Comparison of ENCODE assay signal across 8 mouse cellular contexts in genomic region chr14:26638708-26639084, GRCm38 (mm10). TPM values are rescaled to one million over a fixed set of nuclear protein-coding genes. Genes with fewer than 3 reads are reported as not detected.
DNase-seq lines count a peak whose midpoint lies in the region; ATAC-seq and TF ChIP-seq lines count a peak whose summit lies in the region.

No protein-coding gene starts in this region.

- no peak for TF ChIP-seq RAD21 in CH12.LX (IDR thresholded peaks at IDR 0.05; ENCODE audit: low read depth, low read length)

- 2% methylated on average over 16 of the region's 16 CpGs for WGBS in forebrain, embryonic 12.5 days
- under 1% methylated on average over 16 of the region's 16 CpGs for WGBS in heart, postnatal 0 days
- WGBS in lung, embryonic 15.5 days: under 1% methylated on average over 16 of the region's 16 CpGs

- peak overlapping the region; percentile 65 to 95 (median 84) for H3K4me3 ChIP-seq in CH12.LX (replicated peaks in 1 of 3; ENCODE audit: low read depth in 2 of 3, low read length in 2 of 3, poor library complexity in 1 of 3)
- H3K4me3 ChIP-seq in bone marrow macrophage, adult 2 months (ENCODE audit: insufficient read depth, low read length): peak overlapping the region; percentile 92
- H3K4me3 ChIP-seq in forebrain, embryonic 12.5 days (replicated peaks): peak overlapping the region; percentile 91
- peak overlapping the region; percentile 96 for H3K4me3 ChIP-seq in heart, postnatal 0 days (ENCODE audit: low read depth, low read length)
- H3K4me3 ChIP-seq in lung, embryonic 15.5 days: peak overlapping the region; percentile 91

- peaks cover 53% of the 10 kb centered on the region for H3K79me2 ChIP-seq in CH12.LX (replicated peaks; ENCODE audit: control insufficient read depth, extremely low read depth, insufficient read depth, poor library complexity, severe bottlenecking)

- no peak for TF ChIP-seq POLR2A in CH12.LX (IDR thresholded peaks at IDR 0.05; ENCODE audit: low read depth, low read length)
- no peak for TF ChIP-seq POLR2A in bone marrow macrophage, adult 2 months (IDR thresholded peaks at IDR 0.05; ENCODE audit: borderline replicate concordance, low read depth, low read length)

- H3K4me2 ChIP-seq in CH12.LX (ENCODE audit: insufficient read depth, low read depth, poor library complexity, severe bottlenecking): no peak overlapping the region
- H3K4me2 ChIP-seq in forebrain, embryonic 12.5 days: peak overlapping the region; percentile 78
- H3K4me2 ChIP-seq in heart, postnatal 0 days (ENCODE audit: low read depth, low read length): peak overlapping the region; percentile 85
- H3K4me2 ChIP-seq in lung, embryonic 15.5 days: peak overlapping the region; percentile 70

- H3K27ac ChIP-seq in CH12.LX (ENCODE audit: insufficient read depth, low read depth): peak overlapping the region; percentile 67
- peak overlapping the region; percentile 84 for H3K27ac ChIP-seq in bone marrow macrophage, adult 2 months (ENCODE audit: insufficient read depth, low read depth, low read length)
- peak overlapping the region; percentile 96 for H3K27ac ChIP-seq in forebrain, embryonic 12.5 days
- peak overlapping the region; percentile 96 for H3K27ac ChIP-seq in heart, postnatal 0 days (ENCODE audit: low read depth)
- H3K27ac ChIP-seq in lung, embryonic 15.5 days: peak overlapping the region; percentile 95

- no peaks in the 10 kb centered on the region for H3K27me3 ChIP-seq in CH12.LX (replicated peaks)
- no peaks in the 10 kb centered on the region for H3K27me3 ChIP-seq in forebrain, embryonic 12.5 days
- no peaks in the 10 kb centered on the region for H3K27me3 ChIP-seq in heart, postnatal 0 days (ENCODE audit: control insufficient read depth, insufficient read depth, low read length)
- H3K27me3 ChIP-seq in lung, embryonic 15.5 days: no peaks in the 10 kb centered on the region

- TF ChIP-seq CTCF in CH12.LX (conservative IDR thresholded peaks at IDR 0.05 in 1 of 2, IDR thresholded peaks at IDR 0.05 in 1 of 2; ENCODE audit: low read depth in 2 of 2, low read length in 2 of 2): no peak
- no peak for TF ChIP-seq CTCF in bone marrow macrophage, adult 2 months (IDR thresholded peaks at IDR 0.05; ENCODE audit: low read depth, low read length)
- TF ChIP-seq CTCF in heart, postnatal 0 days (IDR thresholded peaks at IDR 0.05; ENCODE audit: low read depth): no peak

- no peak for TF ChIP-seq EP300 in CH12.LX (IDR thresholded peaks at IDR 0.05; ENCODE audit: low read length)
- no peak for TF ChIP-seq EP300 in heart, postnatal 0 days (IDR thresholded peaks at IDR 0.05; ENCODE audit: low read depth)

- dilution Hi-C loops in CH12.LX (cut with MboI; ENCODE audit: extremely low pct_ligation_motif_present, extremely low pct_unique_long_range_greater_than_20kb, low sequenced_read_pairs): no loop called here

- ATAC-seq in forebrain, embryonic 12.5 days (ENCODE audit: low FRiP score): peak; percentile 44; the same call in 1 of the 2 replicates
- ATAC-seq in heart, postnatal 0 days (ENCODE audit: insufficient read depth, low read depth): peak; percentile 34
- peak; percentile 55; the same call in 1 of the 2 replicates for ATAC-seq in lung, embryonic 15.5 days (ENCODE audit: borderline replicate concordance, extremely low read depth, low FRiP score, low TSS enrichment)
- ATAC-seq in neutrophil, adult 5-6 weeks (ENCODE audit: extremely low read depth, insufficient number of reproducible peaks, low FRiP score, poor library complexity, severe bottlenecking): peak; percentile 37

- in situ Hi-C loops in CH12.LX (cut with MboI; ENCODE audit: low pct_ligation_motif_present, low pct_unique_long_range_greater_than_20kb, low sequenced_read_pairs): no loop called here

- peaks cover 0 to 2% of the 10 kb centered on the region in 2 experiments for H3K36me3 ChIP-seq in CH12.LX (replicated peaks in 1 of 2; ENCODE audit: control insufficient read depth in 1 of 2, insufficient read depth in 1 of 2, low read length in 1 of 2)
- no peaks in the 10 kb centered on the region for H3K36me3 ChIP-seq in forebrain, embryonic 12.5 days (replicated peaks)
- no peaks in the 10 kb centered on the region for H3K36me3 ChIP-seq in heart, postnatal 0 days (replicated peaks; ENCODE audit: control insufficient read depth, insufficient read depth, low read length)
- no peaks in the 10 kb centered on the region for H3K36me3 ChIP-seq in lung, embryonic 15.5 days

- DNase-seq in CH12.LX (ENCODE audit: extremely low read depth): peak; percentile 52
- peak; percentile 70 for DNase-seq in heart, postnatal 0 days (ENCODE audit: low spot score)
- peak; percentile 65 to 85 for DNase-seq in kidney, postnatal 25 days
- peak; percentile 39 to 42 for DNase-seq in thymus, adult 18-20 months

- H3K9me3 ChIP-seq in CH12.LX (replicated peaks; ENCODE audit: low read length): no peaks in the 10 kb centered on the region
- H3K9me3 ChIP-seq in forebrain, embryonic 12.5 days: no peaks in the 10 kb centered on the region
- H3K9me3 ChIP-seq in heart, postnatal 0 days (replicated peaks; ENCODE audit: control insufficient read depth, low read length): no peaks in the 10 kb centered on the region
- H3K9me3 ChIP-seq in lung, embryonic 15.5 days: no peaks in the 10 kb centered on the region

- H3K4me1 ChIP-seq in CH12.LX (ENCODE audit: control insufficient read depth in 1 of 2, insufficient read depth in 2 of 2): peaks cover 2 to 35% of the 10 kb centered on the region in 2 experiments; a peak in 3 of 4 replicates
- H3K4me1 ChIP-seq in bone marrow macrophage, adult 2 months (ENCODE audit: control insufficient read depth, insufficient read depth, low read length): peaks cover 9% of the 10 kb centered on the region
- peaks cover 16% of the 10 kb centered on the region for H3K4me1 ChIP-seq in forebrain, embryonic 12.5 days
- H3K4me1 ChIP-seq in heart, postnatal 0 days (ENCODE audit: control insufficient read depth, insufficient read depth): peaks cover 28% of the 10 kb centered on the region
- H3K4me1 ChIP-seq in lung, embryonic 15.5 days: peaks cover 19% of the 10 kb centered on the region

- peak overlapping the region; percentile 85 for H3K9ac ChIP-seq in CH12.LX (ENCODE audit: insufficient read depth, low read depth)
- H3K9ac ChIP-seq in forebrain, embryonic 12.5 days: peak overlapping the region; percentile 92
- peak overlapping the region; percentile 99 for H3K9ac ChIP-seq in heart, postnatal 0 days (replicated peaks; ENCODE audit: low read depth, low read length)
- peak overlapping the region; percentile 94 for H3K9ac ChIP-seq in lung, embryonic 15.5 days

TF ChIP-seq in CH12.LX, 34 proteins besides CTCF, POLR2A, EP300 and RAD21:
- 0 out of 2 replicates have a peak, but pooled peaks have one; percentile 36 for TF ChIP-seq ELF1 (IDR thresholded peaks at IDR 0.05; ENCODE audit: low read depth, low read length)
- TF ChIP-seq JUND (conservative IDR thresholded peaks at IDR 0.05; ENCODE audit: low read depth, low read length): no peak
- TF ChIP-seq KAT2A (IDR thresholded peaks at IDR 0.05; ENCODE audit: insufficient replicate concordance, low read length): no peak
- TF ChIP-seq MAZ (IDR thresholded peaks at IDR 0.05; ENCODE audit: low read depth, low read length): no peak
- TF ChIP-seq POLR2AphosphoS2 (IDR thresholded peaks at IDR 0.05; ENCODE audit: low read depth, low read length): no peak

RNA-seq across cellular contexts. Expression of gene Arf4, which starts 0.8 kb away (rescaled TPM):
- total RNA-seq in CH12.LX (2012; rRNA removed) (43.3 and 50.7 TPM in 2 replicates), CH12.LX (2014; rRNA removed) (66.6 and 74.2 TPM in 2 replicates)
- 84.0 and 86.4 TPM in 2 replicates for polyA plus RNA-seq in CH12.LX (2012; ENCODE audit: insufficient read length, low read depth)
- 151 and 154 TPM in 2 replicates for polyA plus RNA-seq in bone marrow macrophage, adult 2 months (2012; ENCODE audit: insufficient read depth, insufficient read length, missing spikeins)
- 560 and 584 TPM in 2 replicates for polyA plus RNA-seq in forebrain, embryonic 12.5 days (2016; fragmentation: Nextera tagmentation; extraction: Ambion mirVana)
- 104 and 119 TPM in 2 replicates for total RNA-seq in heart, postnatal 0 days (2014; rRNA removed; ENCODE audit: low replicate concordance)
- polyA plus RNA-seq in heart, postnatal 0 days (2015; fragmentation: Nextera tagmentation; extraction: Ambion mirVana): 264 and 270 TPM in 2 replicates
- 593 and 627 TPM in 2 replicates for polyA plus RNA-seq in lung, embryonic 15.5 days (2015; fragmentation: Nextera tagmentation; extraction: Ambion mirVana)
- 99.4 and 115 TPM in 2 replicates for total RNA-seq in neutrophil, adult 5-6 weeks (2017)

RNA-seq across cellular contexts. Expression of gene Pde12, which starts 31.0 kb away (rescaled TPM):
- total RNA-seq in CH12.LX (2012; rRNA removed): 8.4 and 10.6 TPM in 2 replicates
- total RNA-seq in CH12.LX (2014; rRNA removed): 13.9 and 14.2 TPM in 2 replicates
- polyA plus RNA-seq in CH12.LX (2012; ENCODE audit: insufficient read length, low read depth): 11.9 and 14.9 TPM in 2 replicates
- 3.8 and 4.0 TPM in 2 replicates for polyA plus RNA-seq in bone marrow macrophage, adult 2 months (2012; ENCODE audit: insufficient read depth, insufficient read length, missing spikeins)
- 12.9 TPM in 2 replicates for polyA plus RNA-seq in forebrain, embryonic 12.5 days (2016; fragmentation: Nextera tagmentation; extraction: Ambion mirVana)
- 9.4 and 12.0 TPM in 2 replicates for total RNA-seq in heart, postnatal 0 days (2014; rRNA removed; ENCODE audit: low replicate concordance)
- polyA plus RNA-seq in heart, postnatal 0 days (2015; fragmentation: Nextera tagmentation; extraction: Ambion mirVana): 4.3 and 4.9 TPM in 2 replicates
- 8.7 TPM in 2 replicates for polyA plus RNA-seq in lung, embryonic 15.5 days (2015; fragmentation: Nextera tagmentation; extraction: Ambion mirVana)
- total RNA-seq in neutrophil, adult 5-6 weeks (2017): 9.5 and 9.8 TPM in 2 replicates

RNA-seq across cellular contexts. Expression of gene Dnah12, which starts 54.4 kb away (rescaled TPM):
- 0.04 TPM in 2 replicates for total RNA-seq in CH12.LX (2012; rRNA removed)
- 0.13 and 0.19 TPM in 2 replicates for total RNA-seq in CH12.LX (2014; rRNA removed)
- 0.04 and 0.07 TPM in 2 replicates for polyA plus RNA-seq in CH12.LX (2012; ENCODE audit: insufficient read length, low read depth)
- polyA plus RNA-seq in bone marrow macrophage, adult 2 months (2012; ENCODE audit: insufficient read depth, insufficient read length, missing spikeins): 0.04 TPM in 1 of 2 replicates, not detected in the other
- not detected in 2 replicates for polyA plus RNA-seq in forebrain, embryonic 12.5 days (2016; fragmentation: Nextera tagmentation; extraction: Ambion mirVana)
- total RNA-seq in heart, postnatal 0 days (2014; rRNA removed; ENCODE audit: low replicate concordance): 6.3 TPM in 1 of 2 replicates, not detected in the other
- polyA plus RNA-seq in heart, postnatal 0 days (2015; fragmentation: Nextera tagmentation; extraction: Ambion mirVana): 0.05 TPM in 1 of 2 replicates, not detected in the other
- polyA plus RNA-seq in lung, embryonic 15.5 days (2015; fragmentation: Nextera tagmentation; extraction: Ambion mirVana): 0.44 and 0.52 TPM in 2 replicates
- total RNA-seq in neutrophil, adult 5-6 weeks (2017): 0.58 and 1.6 TPM in 2 replicates

Comparison
In these comparisons a context has a peak if more than half of its experiments do, and no peak if none do; other contexts are left out.
1. Peak in every context shown above with its lines: DNase-seq, ATAC-seq, H3K4me3 ChIP-seq and H3K27ac ChIP-seq.